Mouse (Mus musculus): ENCODE measurements around the gene Cdk14. TPM values are rescaled to one million over a fixed set of nuclear protein-coding genes. Genes with fewer than 3 reads are reported as not detected.

Cdk14 gene
- total and polyA plus RNA-seq, 2 experiments from 2014 or later: 34.8 to 54.0 TPM

GRCm38 (mm10) chr5:5414835-5415234 is 5.3 kb downstream of the Cdk14 start:
- H3K27ac ChIP-seq (ENCODE audit: low read depth, low read length): no peak overlapping the region
- no peak for TF ChIP-seq CTCF (IDR thresholded peaks at IDR 0.05; ENCODE audit: low read depth)
- no peak for DNase-seq

GRCm38 (mm10) chr5:5411886-5412285 is 8.2 kb downstream of the Cdk14 start:
- Histone ChIP-seq H3K4me3 (ENCODE audit: low read depth, low read length) (no peak overlapping the region), H3K4me2 (ENCODE audit: low read depth) (no peak overlapping the region), H3K9me3 (ENCODE audit: low read length) (no peaks in the 10 kb centered on the region), H3K4me1 (ENCODE audit: insufficient read depth) (no peaks in the 10 kb centered on the region), H3K27ac (ENCODE audit: low read depth, low read length) (no peak overlapping the region), H3K9ac (no peak overlapping the region), H3K36me3 (ENCODE audit: insufficient read depth) (no peaks in the 10 kb centered on the region), H3K27me3 (ENCODE audit: insufficient read depth, low read length) (no peaks in the 10 kb centered on the region)
- no peak for TF ChIP-seq CTCF (IDR thresholded peaks at IDR 0.05; ENCODE audit: low read depth)
- ATAC-seq (no peak), DNase-seq (no peak)
- WGBS: 93% methylated on average over 2 of the region's 2 CpGs

More at GRCm38 (mm10) chr5:5414835-5415234, 5.3 kb downstream of the Cdk14 start:
- H3K9me3 ChIP-seq (ENCODE audit: low read length): no peaks in the 10 kb centered on the region
- no peak overlapping the region for H3K9ac ChIP-seq
- no peak overlapping the region for H3K4me2 ChIP-seq (ENCODE audit: low read depth)
- no peak for ATAC-seq
- no peaks in the 10 kb centered on the region for H3K27me3 ChIP-seq (ENCODE audit: insufficient read depth, low read length)
- H3K4me3 ChIP-seq (ENCODE audit: low read depth, low read length): no peak overlapping the region
- 80% methylated on average over 3 of the region's 3 CpGs for WGBS
- H3K36me3 ChIP-seq (ENCODE audit: insufficient read depth): no peaks in the 10 kb centered on the region
- no peaks in the 10 kb centered on the region for H3K4me1 ChIP-seq (ENCODE audit: insufficient read depth)

- H3K27me3 ChIP-seq (ENCODE audit: insufficient read depth, low read length): no peaks in the 10 kb centered on the region
- 33% methylated on average over 4 of the region's 4 CpGs for WGBS
- H3K27ac ChIP-seq (ENCODE audit: low read depth, low read length): no peak overlapping the region
- no peak overlapping the region for H3K4me3 ChIP-seq (ENCODE audit: low read depth, low read length)
- H3K4me2 ChIP-seq (ENCODE audit: low read depth): no peak overlapping the region
- no peaks in the 10 kb centered on the region for H3K36me3 ChIP-seq (ENCODE audit: insufficient read depth)
- no peak overlapping the region for H3K9ac ChIP-seq
- TF ChIP-seq CTCF (IDR thresholded peaks at IDR 0.05; ENCODE audit: low read depth): no peak
- no peaks in the 10 kb centered on the region for H3K9me3 ChIP-seq (ENCODE audit: low read length)
- DNase-seq (no peak), ATAC-seq (no peak)
- no peaks in the 10 kb centered on the region for H3K4me1 ChIP-seq (ENCODE audit: insufficient read depth)
Measured at GRCm38 (mm10) chr5:5401986-5402385, 18.1 kb downstream of the Cdk14 start.

GRCm38 (mm10) chr5:5392786-5393185 is 27.3 kb downstream of the Cdk14 start:
- Histone ChIP-seq H3K9me3 (ENCODE audit: low read length) (no peaks in the 10 kb centered on the region), H3K4me1 (ENCODE audit: insufficient read depth) (no peaks in the 10 kb centered on the region), H3K9ac (no peak overlapping the region), H3K27ac (ENCODE audit: low read depth, low read length) (no peak overlapping the region), H3K4me2 (ENCODE audit: low read depth) (no peak overlapping the region), H3K36me3 (ENCODE audit: insufficient read depth) (no peaks in the 10 kb centered on the region), H3K4me3 (ENCODE audit: low read depth, low read length) (no peak overlapping the region), H3K27me3 (ENCODE audit: insufficient read depth, low read length) (no peaks in the 10 kb centered on the region)
- ATAC-seq: no peak
- no peak for DNase-seq
- no peak for TF ChIP-seq CTCF (IDR thresholded peaks at IDR 0.05; ENCODE audit: low read depth)
- WGBS: 46% methylated on average over 3 of the region's 3 CpGs

GRCm38 (mm10) chr5:5380731-5381718 is 39.1 kb downstream of the Cdk14 start:
- Histone ChIP-seq H3K4me1 (ENCODE audit: insufficient read depth) (peaks cover 7% of the 10 kb centered on the region), H3K27me3 (ENCODE audit: insufficient read depth, low read length) (no peaks in the 10 kb centered on the region), H3K4me2 (ENCODE audit: low read depth) (peak overlapping the region; percentile 94), H3K9ac (peak overlapping the region; percentile 91), H3K4me3 (ENCODE audit: low read depth, low read length) (peak overlapping the region; percentile 87), H3K9me3 (ENCODE audit: low read length) (no peaks in the 10 kb centered on the region), H3K36me3 (ENCODE audit: insufficient read depth) (no peaks in the 10 kb centered on the region), H3K27ac (ENCODE audit: low read depth, low read length) (peak overlapping the region; percentile 92)
- no peak for TF ChIP-seq CTCF (IDR thresholded peaks at IDR 0.05; ENCODE audit: low read depth)
- 4% methylated on average over 23 of the region's 23 CpGs for WGBS
- DNase-seq (no peak), ATAC-seq (no peak)

GRCm38 (mm10) chr5:5379870-5380730 is 40.0 kb downstream of the Cdk14 start:
- WGBS: 3% methylated on average over 98 of the region's 128 CpGs
- Histone ChIP-seq H3K27ac (ENCODE audit: low read depth, low read length) (peak overlapping the region; percentile 92), H3K4me1 (ENCODE audit: insufficient read depth) (peaks cover 7% of the 10 kb centered on the region), H3K27me3 (ENCODE audit: insufficient read depth, low read length) (no peaks in the 10 kb centered on the region), H3K4me3 (ENCODE audit: low read depth, low read length) (peak overlapping the region; percentile 87), H3K9me3 (ENCODE audit: low read length) (no peaks in the 10 kb centered on the region), H3K36me3 (ENCODE audit: insufficient read depth) (no peaks in the 10 kb centered on the region), H3K9ac (peak overlapping the region; percentile 91), H3K4me2 (ENCODE audit: low read depth) (peak overlapping the region; percentile 94)
- ATAC-seq (peak; percentile 95), DNase-seq (peak; percentile 74)
- 0 out of 2 replicates have a peak, but pooled peaks have one; percentile 10 for TF ChIP-seq CTCF (IDR thresholded peaks at IDR 0.05; ENCODE audit: low read depth)
